Mouse (Mus musculus): Measurements from ENCODE around the gene Ulk4. TPM values are rescaled to one million over a fixed set of nuclear protein-coding genes. Genes with fewer than 3 reads are reported as not detected.

Gene Ulk4
- under 1 TPM; 0.33 to 0.73 TPM for total RNA-seq (2023)

GRCm38 (mm10) chr9:121277118-121278060, at the start of gene Ulk4:
Gene Ulk4 (minus strand): TSS chr9:121277197.

GRCm38 (mm10) chr9:121297171-121298064, 20.4 kb upstream of the Ulk4 start, which contains the start of gene Trak1:
Gene Trak1 (plus strand): TSS chr9:121297502.

GRCm38 (mm10) chr9:120929081-120929480, 347.9 kb downstream of the Ulk4 start, which contains the start of gene Ctnnb1:
Gene Ctnnb1 (plus strand): TSS chr9:120929216.

Other genes with a start within 250 kb of the Ulk4 start
- gene Trak1, start 20.3 kb upstream of the Ulk4 start, total RNA-seq (2023): 100 to 1,000 TPM; 112 to 121 TPM
- gene Cck, start 218.5 kb upstream of the Ulk4 start, total RNA-seq (2023): not detected

All from monocyte, adult 59 days (primary cell).